Mouse (Mus musculus): ENCODE measurements around the gene Rgs3. TPM values are rescaled to one million over a fixed set of nuclear protein-coding genes. Genes with fewer than 3 reads are reported as not detected.

Gene Rgs3
- total and polyA plus RNA-seq, 2 experiments from 2014 or later = 52.1 to 114 TPM

- no peak for DNase-seq (ENCODE audit: low spot score)
- H3K9ac ChIP-seq (replicated peaks; ENCODE audit: low read depth, low read length) = no peak overlapping the region
- no peak for ATAC-seq (ENCODE audit: insufficient read depth, low read depth)
- H3K9me3 ChIP-seq (replicated peaks; ENCODE audit: control insufficient read depth, low read length) = no peaks in the 10 kb centered on the region
- H3K4me2 ChIP-seq (ENCODE audit: low read depth, low read length) = no peak overlapping the region
- WGBS = 76% methylated on average over 10 of the region's 10 CpGs
- no peak overlapping the region for H3K4me3 ChIP-seq (ENCODE audit: low read depth, low read length)
- H3K27me3 ChIP-seq (ENCODE audit: control insufficient read depth, insufficient read depth, low read length) = 0 out of 2 replicates have a peak, but pooled peaks cover 5% of the 10 kb centered on the region
- 0 out of 2 replicates have a peak, but pooled peaks cover 8% of the 10 kb centered on the region for H3K4me1 ChIP-seq (ENCODE audit: control insufficient read depth, insufficient read depth)
- TF ChIP-seq CTCF (IDR thresholded peaks at IDR 0.05; ENCODE audit: low read depth) (no peak), EP300 (IDR thresholded peaks at IDR 0.05; ENCODE audit: low read depth) (no peak)
- H3K27ac ChIP-seq (ENCODE audit: low read depth) = no peak overlapping the region
- H3K36me3 ChIP-seq (replicated peaks; ENCODE audit: control insufficient read depth, insufficient read depth, low read length) = peaks cover 12% of the 10 kb centered on the region; the same call in 1 of the 2 replicates
Measured at GRCm38 (mm10) chr4:62677047-62677737, 117.5 kb downstream of the Rgs3 start.

- Histone ChIP-seq H3K36me3 (replicated peaks; ENCODE audit: control insufficient read depth, insufficient read depth, low read length) (peaks cover 12% of the 10 kb centered on the region; the same call in 1 of the 2 replicates), H3K4me2 (ENCODE audit: low read depth, low read length) (no peak overlapping the region), H3K4me1 (ENCODE audit: control insufficient read depth, insufficient read depth) (0 out of 2 replicates have a peak, but pooled peaks cover 8% of the 10 kb centered on the region), H3K27ac (ENCODE audit: low read depth) (no peak overlapping the region), H3K4me3 (ENCODE audit: low read depth, low read length) (no peak overlapping the region), H3K27me3 (ENCODE audit: control insufficient read depth, insufficient read depth, low read length) (0 out of 2 replicates have a peak, but pooled peaks cover 5% of the 10 kb centered on the region), H3K9ac (replicated peaks; ENCODE audit: low read depth, low read length) (no peak overlapping the region), H3K9me3 (replicated peaks; ENCODE audit: control insufficient read depth, low read length) (no peaks in the 10 kb centered on the region)
- DNase-seq (ENCODE audit: low spot score) (no peak), ATAC-seq (ENCODE audit: insufficient read depth, low read depth) (no peak)
- 75% methylated on average over 9 of the region's 9 CpGs for WGBS
- TF ChIP-seq CTCF (IDR thresholded peaks at IDR 0.05; ENCODE audit: low read depth) = no peak
- no peak for TF ChIP-seq EP300 (IDR thresholded peaks at IDR 0.05; ENCODE audit: low read depth)
Measured at GRCm38 (mm10) chr4:62679157-62679556, 119.5 kb downstream of the Rgs3 start.

DNA sequence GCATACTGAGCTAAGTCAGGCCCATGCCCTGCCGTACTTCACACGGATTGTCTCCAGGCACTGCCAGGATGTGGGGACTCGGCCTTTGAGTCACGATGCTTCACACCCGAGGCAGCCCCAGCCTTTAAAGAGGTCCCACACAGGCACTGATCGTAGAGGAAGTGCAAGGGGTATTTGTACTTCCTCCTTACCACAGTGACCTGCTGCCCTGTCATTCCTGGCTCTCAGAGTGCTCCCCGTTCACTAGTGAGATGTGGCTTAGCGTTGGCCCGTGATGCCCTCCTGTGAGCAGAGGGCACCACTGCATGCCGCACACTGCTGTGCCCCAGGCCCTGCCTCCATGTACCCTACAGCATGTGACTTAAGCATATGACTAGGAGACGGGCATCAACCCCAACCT is 121.8 kb downstream of the Rgs3 start:
- ATAC-seq (ENCODE audit: insufficient read depth, low read depth) = no peak
- Histone ChIP-seq H3K4me3 (ENCODE audit: low read depth, low read length) (no peak overlapping the region), H3K9ac (replicated peaks; ENCODE audit: low read depth, low read length) (no peak overlapping the region), H3K36me3 (replicated peaks; ENCODE audit: control insufficient read depth, insufficient read depth, low read length) (peaks cover 12% of the 10 kb centered on the region; the same call in 1 of the 2 replicates), H3K4me2 (ENCODE audit: low read depth, low read length) (no peak overlapping the region), H3K27ac (ENCODE audit: low read depth) (no peak overlapping the region), H3K9me3 (replicated peaks; ENCODE audit: control insufficient read depth, low read length) (no peaks in the 10 kb centered on the region), H3K27me3 (ENCODE audit: control insufficient read depth, insufficient read depth, low read length) (0 out of 2 replicates have a peak, but pooled peaks cover 5% of the 10 kb centered on the region), H3K4me1 (ENCODE audit: control insufficient read depth, insufficient read depth) (peaks cover 3% of the 10 kb centered on the region; the same call in 1 of the 2 replicates)
- TF ChIP-seq CTCF (IDR thresholded peaks at IDR 0.05; ENCODE audit: low read depth) (no peak), EP300 (IDR thresholded peaks at IDR 0.05; ENCODE audit: low read depth) (no peak)
- WGBS = 70% methylated on average over 11 of the region's 11 CpGs
- DNase-seq (ENCODE audit: low spot score) = no peak

- Histone ChIP-seq H3K9me3 (replicated peaks; ENCODE audit: control insufficient read depth, low read length) (no peaks in the 10 kb centered on the region), H3K27ac (ENCODE audit: low read depth) (no peak overlapping the region), H3K9ac (replicated peaks; ENCODE audit: low read depth, low read length) (no peak overlapping the region), H3K4me2 (ENCODE audit: low read depth, low read length) (no peak overlapping the region), H3K4me3 (ENCODE audit: low read depth, low read length) (no peak overlapping the region), H3K36me3 (replicated peaks; ENCODE audit: control insufficient read depth, insufficient read depth, low read length) (0 out of 2 replicates have a peak, but pooled peaks cover 12% of the 10 kb centered on the region), H3K27me3 (ENCODE audit: control insufficient read depth, insufficient read depth, low read length) (0 out of 2 replicates have a peak, but pooled peaks cover 2% of the 10 kb centered on the region), H3K4me1 (ENCODE audit: control insufficient read depth, insufficient read depth) (peaks cover 3% of the 10 kb centered on the region; the same call in 1 of the 2 replicates)
- ATAC-seq (ENCODE audit: insufficient read depth, low read depth) (no peak), DNase-seq (ENCODE audit: low spot score) (no peak)
- TF ChIP-seq CTCF (IDR thresholded peaks at IDR 0.05; ENCODE audit: low read depth) = no peak
- no peak for TF ChIP-seq EP300 (IDR thresholded peaks at IDR 0.05; ENCODE audit: low read depth)
- WGBS = 77% methylated on average over 8 of the region's 8 CpGs
Measured at GRCm38 (mm10) chr4:62682371-62682770, 122.7 kb downstream of the Rgs3 start.

GRCm38 (mm10) chr4:62683148-62683547 is 123.5 kb downstream of the Rgs3 start:
- no peak for TF ChIP-seq EP300 (IDR thresholded peaks at IDR 0.05; ENCODE audit: low read depth)
- TF ChIP-seq CTCF (IDR thresholded peaks at IDR 0.05; ENCODE audit: low read depth) = no peak
- WGBS = 87% methylated on average over 6 of the region's 6 CpGs
- Histone ChIP-seq H3K9ac (replicated peaks; ENCODE audit: low read depth, low read length) (no peak overlapping the region), H3K9me3 (replicated peaks; ENCODE audit: control insufficient read depth, low read length) (no peaks in the 10 kb centered on the region), H3K4me1 (ENCODE audit: control insufficient read depth, insufficient read depth) (peaks cover 3% of the 10 kb centered on the region; the same call in 1 of the 2 replicates), H3K36me3 (replicated peaks; ENCODE audit: control insufficient read depth, insufficient read depth, low read length) (peaks cover 17% of the 10 kb centered on the region; the same call in 1 of the 2 replicates), H3K27ac (ENCODE audit: low read depth) (no peak overlapping the region), H3K4me3 (ENCODE audit: low read depth, low read length) (no peak overlapping the region), H3K27me3 (ENCODE audit: control insufficient read depth, insufficient read depth, low read length) (no peaks in the 10 kb centered on the region), H3K4me2 (ENCODE audit: low read depth, low read length) (no peak overlapping the region)
- DNase-seq (ENCODE audit: low spot score) (no peak), ATAC-seq (ENCODE audit: insufficient read depth, low read depth) (no peak)

All from heart, postnatal 0 days (tissue).